Mouse (Mus musculus) right cerebral cortex, postnatal 4 days (tissue): ENCODE results near the gene Smarcb1.
"Not testable (repeated sequence)": the region's sequence is repeated elsewhere in the genome, so short reads cannot be mapped to it uniquely, and the experiment has no call there.

Source experiments
- DNase-seq: peaks from one replicate; pipeline ENCODE4 v3.0.0-alpha.2; 2022

Gene Smarcb1

GRCm38 (mm10) chr10:75887504-75887903, 33.9 kb downstream of the Smarcb1 start:
- DNase-seq = not testable (repeated sequence)

- DNase-seq = no peak
Measured at GRCm38 (mm10) chr10:75884742-75885141, 36.7 kb downstream of the Smarcb1 start.

DNA sequence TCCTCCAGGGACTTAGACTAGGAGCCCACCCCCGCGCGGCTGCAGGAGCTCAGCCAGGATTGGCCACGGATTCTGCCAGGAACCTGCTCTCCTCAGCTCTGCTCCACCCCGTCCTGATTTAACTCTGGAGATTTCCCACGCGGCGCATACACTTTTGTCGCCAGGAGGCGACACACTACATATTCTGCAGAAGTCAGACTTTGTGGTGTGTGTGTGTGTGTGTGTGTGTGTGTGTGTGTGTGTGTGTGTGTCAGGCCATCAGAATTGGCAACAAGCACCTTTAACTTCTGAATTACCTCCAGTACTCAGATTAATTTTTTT, 38.2 kb downstream of the Smarcb1 start:
- peak; percentile 70 for DNase-seq

DNA sequence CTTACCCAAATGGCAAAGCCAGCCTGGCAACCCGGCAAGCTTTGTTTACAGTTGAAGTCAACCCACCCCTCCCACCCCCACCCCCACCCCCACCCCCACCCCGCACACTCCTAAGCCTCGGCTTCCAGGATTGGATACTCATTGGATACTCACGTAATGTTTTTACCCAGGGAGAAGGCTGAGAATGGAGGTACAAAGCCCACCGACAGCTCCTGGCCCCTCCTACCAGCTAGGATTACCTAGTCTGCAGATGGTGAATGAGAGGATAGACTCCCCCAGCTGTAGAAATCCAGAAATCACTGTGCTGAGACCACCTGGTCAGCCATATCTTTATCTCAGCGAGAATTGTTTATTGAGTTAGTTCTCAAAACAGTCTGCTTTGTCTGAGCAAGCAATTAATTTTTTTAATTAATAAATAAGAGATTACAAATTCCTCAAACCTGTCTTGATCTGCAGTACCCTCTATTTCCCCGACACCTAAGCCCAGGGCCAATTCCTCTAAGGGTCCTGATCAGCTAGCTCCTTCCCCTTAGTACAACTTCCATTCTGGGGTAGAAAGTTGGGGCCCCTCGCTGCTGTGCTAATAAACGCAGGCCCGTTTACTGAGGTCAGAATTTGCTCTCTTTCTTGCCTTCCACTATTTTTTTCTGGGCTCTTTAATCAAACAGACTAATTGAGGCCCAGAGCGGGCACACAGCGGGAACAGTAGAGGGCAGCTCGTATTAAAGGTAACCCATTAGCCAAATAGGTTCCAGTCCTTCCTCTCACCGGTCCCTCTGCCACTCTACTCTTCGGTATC, 38.8 kb downstream of the Smarcb1 start:
- no peak for DNase-seq

GRCm38 (mm10) chr10:75881578-75882432, 39.6 kb downstream of the Smarcb1 start:
- DNase-seq = no peak

DNA sequence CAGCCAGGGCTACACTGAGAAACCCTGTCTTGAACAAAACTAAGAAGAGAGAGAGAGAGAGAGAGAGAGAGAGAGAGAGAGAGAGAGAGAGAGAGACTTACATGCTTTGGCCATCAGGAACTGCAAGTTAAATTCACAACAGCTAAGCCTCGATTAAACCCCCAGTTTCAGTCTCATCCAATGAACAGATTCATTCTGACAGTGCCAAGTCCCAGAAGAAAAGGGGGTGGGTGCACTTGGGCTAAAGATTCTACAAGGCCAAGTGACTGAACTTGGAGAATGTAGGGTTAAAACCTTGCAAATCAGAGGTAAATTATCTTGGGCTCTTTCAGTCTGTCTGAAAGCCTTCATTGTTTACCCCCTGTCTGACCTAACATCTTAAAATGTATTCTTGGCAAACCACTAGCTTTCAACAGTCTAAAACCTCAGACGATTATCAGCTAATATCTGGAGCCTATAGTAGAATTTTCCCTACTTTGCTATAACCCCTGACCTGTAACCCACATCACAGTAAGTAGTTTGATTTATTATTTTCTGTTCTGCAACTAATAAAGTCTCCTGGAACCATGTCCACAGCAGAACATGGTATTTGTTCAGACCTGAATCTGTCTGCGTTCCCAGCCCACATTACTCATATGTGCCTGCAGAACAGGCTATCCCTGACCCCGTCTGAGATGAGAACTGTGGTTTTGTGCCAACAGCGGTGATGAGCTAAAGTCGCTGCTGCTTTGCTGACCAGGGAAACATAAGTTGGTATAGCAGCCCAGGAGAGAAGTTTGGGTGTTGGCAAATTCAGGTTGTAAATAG, 40.4 kb downstream of the Smarcb1 start:
- no peak for DNase-seq

GRCm38 (mm10) chr10:75880351-75880750, 41.1 kb downstream of the Smarcb1 start:
- DNase-seq = no peak

GRCm38 (mm10) chr10:75878836-75879235, 42.6 kb downstream of the Smarcb1 start:
- DNase-seq = no peak

- DNase-seq = no peak
Measured at GRCm38 (mm10) chr10:75873543-75874170, 47.8 kb downstream of the Smarcb1 start.

GRCm38 (mm10) chr10:75872915-75873542, 48.4 kb downstream of the Smarcb1 start:
- DNase-seq = peak; percentile 80

- no peak for DNase-seq
Measured at GRCm38 (mm10) chr10:75872025-75872914, 49.1 kb downstream of the Smarcb1 start.

GRCm38 (mm10) chr10:75861587-75861986, 59.8 kb downstream of the Smarcb1 start:
- no peak for DNase-seq

DNA sequence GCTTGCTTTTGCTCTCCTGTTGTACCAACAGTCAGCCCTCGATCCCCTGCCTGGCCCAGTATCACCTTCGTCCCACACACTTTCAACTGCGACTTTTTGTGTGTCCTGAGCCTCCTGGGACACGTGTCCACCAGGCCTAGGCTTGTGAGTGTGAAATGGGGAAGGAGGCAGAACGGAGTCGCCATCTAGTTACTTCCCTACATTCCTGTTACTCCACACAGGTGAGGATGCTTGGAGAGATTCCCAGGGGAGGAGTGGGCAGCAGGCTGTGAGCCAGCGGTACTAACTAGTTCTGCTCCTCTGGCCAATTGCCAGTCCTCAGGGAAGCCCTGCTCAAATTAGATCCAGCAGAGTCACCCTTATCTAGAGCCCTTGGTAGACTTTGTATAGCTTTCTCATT, 60.7 kb downstream of the Smarcb1 start:
- no peak for DNase-seq

GRCm38 (mm10) chr10:75859786-75860470, 61.5 kb downstream of the Smarcb1 start, which contains the start of gene Mif:
Gene Mif, minus strand, starts transcription at chr10:75860240.
- DNase-seq = peak; percentile 77

GRCm38 (mm10) chr10:75859107-75859746, 62.2 kb downstream of the Smarcb1 start:
- DNase-seq = peak; percentile 53

DNA sequence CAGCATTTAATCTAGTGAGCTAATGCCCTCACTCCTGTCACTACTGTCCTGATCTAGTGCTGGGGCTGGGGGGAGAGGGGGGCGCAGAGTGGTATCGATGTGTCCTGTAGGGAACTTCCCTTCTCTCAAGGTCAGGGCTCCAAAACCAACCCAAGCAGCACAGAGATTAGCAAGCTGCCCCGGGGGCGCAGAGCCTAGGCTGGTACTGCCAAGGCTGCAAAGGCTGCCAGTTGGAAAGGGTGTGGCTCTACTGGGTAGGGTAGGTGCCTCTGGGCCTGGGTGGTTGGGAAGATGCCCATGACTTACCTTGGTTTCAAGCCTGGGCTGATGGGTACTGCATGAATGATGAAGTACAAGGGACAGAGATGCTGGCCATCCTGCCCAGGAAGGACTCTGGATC, 63.8 kb downstream of the Smarcb1 start:
- DNase-seq = no peak

GRCm38 (mm10) chr10:75856976-75857375, 64.4 kb downstream of the Smarcb1 start:
- no peak for DNase-seq

GRCm38 (mm10) chr10:75856155-75856907, 65.1 kb downstream of the Smarcb1 start:
- DNase-seq = no peak

- no peak for DNase-seq
Measured at GRCm38 (mm10) chr10:75855416-75855981, 65.9 kb downstream of the Smarcb1 start.
